Mouse (Mus musculus): Measurements from ENCODE around the gene Spg20.

DNA sequence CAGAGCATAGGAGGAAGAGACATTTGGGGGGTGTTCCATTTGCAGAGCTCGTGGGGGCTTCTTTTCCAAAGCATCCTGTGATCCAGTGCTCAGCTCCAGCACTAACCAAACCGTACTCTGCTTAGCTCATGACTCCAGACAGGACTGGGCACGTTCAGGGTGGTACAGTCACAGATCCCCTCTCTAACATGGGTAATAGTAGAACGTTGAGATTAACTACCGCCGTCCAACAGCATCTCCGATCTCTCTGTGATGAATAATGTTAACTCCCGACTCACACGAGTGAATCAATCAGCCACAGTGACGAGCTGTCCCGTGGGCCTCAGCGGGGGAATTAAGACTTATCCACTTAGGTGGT is 45.3 kb upstream of the Spg20 start:
- TF ChIP-seq CTCF (IDR thresholded peaks at IDR 0.05; ENCODE audit: insufficient read depth, low read depth, low read length) (no peak), POLR2A (IDR thresholded peaks at IDR 0.05; ENCODE audit: insufficient read depth, low read depth, low read length) (no peak)
